Mouse (Mus musculus) megakaryocyte, embryonic 14.5 days (primary cell): ENCODE data around the gene Ndufv3.

ENCODE experiments used
- FLI1 ChIP-seq: IDR thresholded peaks from 2 replicates; pipeline ENCODE4 v1.6.1; 2012; ENCODE audit warnings: low read length, inconsistent platforms, mixed read lengths
- GATA1 ChIP-seq: IDR thresholded peaks from 3 replicates; pipeline ENCODE4 v1.6.1; 2012; ENCODE audit warnings: mixed read lengths, low read length, inconsistent platforms, borderline replicate concordance

GRCm38 (mm10) chr17:31511792-31512495 is 8.0 kb upstream of the Ndufv3 start:
- TF ChIP-seq GATA1 (no peak), FLI1 (peak; percentile 35; the same call in 1 of the 2 replicates)
